Mouse (Mus musculus) heart, adult 2 months (tissue): ENCODE data around the gene Dtnb. TPM values are rescaled to one million over a fixed set of nuclear protein-coding genes. Genes with fewer than 3 reads are reported as not detected.

Experiments used
- DNase-seq, 2 experiments: peaks; one replicate each; pipeline ENCODE4 v3.0.0; 2021
- H3K27ac ChIP-seq: fragments of 200-600 bp; 2 replicates; pipeline ENCODE4 v1.8.1; 2022
- H3K27me3 ChIP-seq: fragments of 200-500 bp; 2 replicates; pipeline ENCODE4 v1.6.1; 2012; ENCODE audit warnings: mild to moderate bottlenecking, low read length, inconsistent platforms, mixed read lengths; ENCODE audit not compliant: control insufficient read depth, insufficient read depth
- H3K36me3 ChIP-seq: fragments of 200-500 bp; 2 replicates; pipeline ENCODE4 v1.6.1; 2012; ENCODE audit warnings: low read length, inconsistent platforms; ENCODE audit not compliant: control insufficient read depth, insufficient read depth
- H3K4me1 ChIP-seq: fragments of 200-500 bp; 2 replicates; pipeline ENCODE4 v1.6.1; 2011; ENCODE audit warnings: low read length; ENCODE audit not compliant: control insufficient read depth, insufficient read depth
- H3K4me3 ChIP-seq: fragments of 200-600 bp; 2 replicates; pipeline ENCODE4 v1.8.1; 2022
- H3K79me2 ChIP-seq: fragments of 200-500 bp; replicated peaks from 2 replicates; pipeline ENCODE4 v1.6.1; 2012; ENCODE audit warnings: mild to moderate bottlenecking, inconsistent platforms, low read length, moderate library complexity, mixed read lengths; ENCODE audit not compliant: control insufficient read depth, insufficient read depth
- H3K9ac ChIP-seq: fragments of 200-500 bp; 2 replicates; pipeline ENCODE4 v1.6.1; 2012; ENCODE audit warnings: low read depth, mild to moderate bottlenecking, control low read depth, inconsistent platforms, low read length, mixed read lengths
- CTCF ChIP-seq: fragments of 200-600 bp; IDR thresholded peaks from 2 replicates; pipeline ENCODE4 v1.8.1; 2022; ENCODE audit warnings: antibody characterized with exemption, mild to moderate bottlenecking, moderate library complexity
- EP300 ChIP-seq: fragments of 200-500 bp; IDR thresholded peaks from 2 replicates; pipeline ENCODE4 v1.6.1; 2011; ENCODE audit warnings: low read depth, low read length, control low read depth; ENCODE audit not compliant: insufficient read depth
- POLR2A ChIP-seq: fragments of 200-500 bp; IDR thresholded peaks from 2 replicates; pipeline ENCODE4 v1.6.1; 2011; ENCODE audit warnings: mild to moderate bottlenecking, low read depth, low read length, control low read depth; ENCODE audit not compliant: insufficient read depth
- WGBS: fragments of 180-500 bp; shearing (Covaris S2); methylation state at CpG from one replicate; pipeline ENCODE4 v1.1.7; 2018; 5-methylcytosine and 5-hydroxymethylcytosine counted together
- intact Hi-C: fragments of 180-260 bp; cut with DNase I; formaldehyde crosslinking; loops from one replicate; pipeline ENCODE4 v1.15.1; 2025
- polyA plus RNA-seq: library from polyadenylated mRNA; depleted of rRNA; stranded (reverse); fragments of >200 nt; gene quantifications from 2 replicates; pipeline ENCODE4 v1.2.3, GENCODE M21; 2012
- total RNA-seq, 2 experiments: library from RNA; stranded (reverse); gene quantifications; 2 replicates each; pipeline ENCODE4 v1.2.3; 2021

Gene Dtnb
- total and polyA plus RNA-seq, 3 experiments, result 6.0 to 8.0 (median 7.1) TPM

GRCm38 (mm10) chr12:3807548-3808395, 235.6 kb downstream of the Dtnb start:
- Histone ChIP-seq H3K9ac (peak overlapping the region; percentile 97), H3K36me3 (no peaks in the 10 kb centered on the region), H3K79me2 (peaks cover 1% of the 10 kb centered on the region; the same call in 1 of the 2 replicates), H3K4me3 (peak overlapping the region; percentile 80), H3K27ac (peak overlapping the region; percentile 93), H3K27me3 (no peaks in the 10 kb centered on the region), H3K4me1 (peaks cover 26% of the 10 kb centered on the region)
- WGBS, result 2% methylated on average over 86 of the region's 105 CpGs
- intact Hi-C loops, result loop anchor here (1.0 to 5.0 kb wide), 3 partner anchors 27 to 65 kb away; no protein-coding TSS in a partner anchor
- DNase-seq, result peak; percentile 82 to 83
- TF ChIP-seq EP300 (no peak), CTCF (no peak), POLR2A (no peak)

GRCm38 (mm10) chr12:3808396-3808981, 236.3 kb downstream of the Dtnb start:
- Histone ChIP-seq H3K79me2 (peaks cover 1% of the 10 kb centered on the region; the same call in 1 of the 2 replicates), H3K4me1 (peaks cover 26% of the 10 kb centered on the region), H3K27me3 (no peaks in the 10 kb centered on the region), H3K27ac (peak overlapping the region; percentile 93), H3K4me3 (peak overlapping the region; percentile 80), H3K9ac (peak overlapping the region; percentile 97), H3K36me3 (no peaks in the 10 kb centered on the region)
- DNase-seq, result peak; percentile 52 to 64
- intact Hi-C loops, result loop anchor here (2.0 to 5.0 kb wide), 2 partner anchors 26 to 64 kb away; no protein-coding TSS in a partner anchor
- no peak for TF ChIP-seq CTCF
- no peak for TF ChIP-seq POLR2A
- no peak for TF ChIP-seq EP300
- 10% methylated on average over 10 of the region's 10 CpGs for WGBS

GRCm38 (mm10) chr12:3809520-3810180, 237.5 kb downstream of the Dtnb start:
- intact Hi-C loops, result loop anchor here (2.0 to 5.0 kb wide), 2 partner anchors 25 to 63 kb away; no protein-coding TSS in a partner anchor
- DNase-seq, result peak in 1 of 2 experiments; percentile 32
- H3K36me3 ChIP-seq, result no peaks in the 10 kb centered on the region
- 52% methylated on average over 7 of the region's 7 CpGs for WGBS
- peaks cover 1% of the 10 kb centered on the region; the same call in 1 of the 2 replicates for H3K79me2 ChIP-seq
- no peak overlapping the region for H3K9ac ChIP-seq
- no peak overlapping the region for H3K27ac ChIP-seq
- TF ChIP-seq CTCF (no peak), EP300 (no peak), POLR2A (no peak)
- H3K4me3 ChIP-seq, result no peak overlapping the region
- peaks cover 29% of the 10 kb centered on the region for H3K4me1 ChIP-seq
- no peaks in the 10 kb centered on the region for H3K27me3 ChIP-seq

- H3K9ac ChIP-seq, result no peak overlapping the region
- DNase-seq, result no peak
- H3K79me2 ChIP-seq, result peaks cover 1% of the 10 kb centered on the region; the same call in 1 of the 2 replicates
- WGBS, result 14% methylated on average over 4 of the region's 4 CpGs
- no peaks in the 10 kb centered on the region for H3K27me3 ChIP-seq
- TF ChIP-seq POLR2A, result no peak
- H3K4me1 ChIP-seq, result peaks cover 34% of the 10 kb centered on the region
- H3K36me3 ChIP-seq, result no peaks in the 10 kb centered on the region
- intact Hi-C loops, result no loop called here
- no peak overlapping the region for H3K4me3 ChIP-seq
- H3K27ac ChIP-seq, result peak overlapping the region; percentile 36
These were observed 238.3 kb downstream of the Dtnb start for GRCm38 (mm10) chr12:3810455-3810854.

GRCm38 (mm10) chr12:3811596-3811995, 239.4 kb downstream of the Dtnb start:
- Histone ChIP-seq H3K9ac (no peak overlapping the region), H3K27ac (peak overlapping the region; percentile 38; the same call in 1 of the 2 replicates), H3K4me1 (peaks cover 35% of the 10 kb centered on the region), H3K4me3 (no peak overlapping the region), H3K79me2 (peaks cover 1% of the 10 kb centered on the region), H3K36me3 (no peaks in the 10 kb centered on the region), H3K27me3 (no peaks in the 10 kb centered on the region)
- intact Hi-C loops, result no loop called here
- peak in 1 of 2 experiments; percentile 27 for DNase-seq
- TF ChIP-seq CTCF (no peak), EP300 (no peak), POLR2A (no peak)
- 18% methylated on average over 5 of the region's 5 CpGs for WGBS
